Mouse (Mus musculus) forelimb bud, embryonic 11.5 days (tissue): ENCODE measurements at regions not wholly inside any gene's neighbourhood (a gene's known extent, or its start where the extent isn't known, plus 50 kb on each side); places are given as distances from the start of the nearest gene placed in this dataset.

ENCODE experiments used
- DNase-seq: peaks from one replicate; pipeline ENCODE4 v3.0.0-alpha.2; 2012; ENCODE audit warnings: low read depth, low spot score

DNA sequence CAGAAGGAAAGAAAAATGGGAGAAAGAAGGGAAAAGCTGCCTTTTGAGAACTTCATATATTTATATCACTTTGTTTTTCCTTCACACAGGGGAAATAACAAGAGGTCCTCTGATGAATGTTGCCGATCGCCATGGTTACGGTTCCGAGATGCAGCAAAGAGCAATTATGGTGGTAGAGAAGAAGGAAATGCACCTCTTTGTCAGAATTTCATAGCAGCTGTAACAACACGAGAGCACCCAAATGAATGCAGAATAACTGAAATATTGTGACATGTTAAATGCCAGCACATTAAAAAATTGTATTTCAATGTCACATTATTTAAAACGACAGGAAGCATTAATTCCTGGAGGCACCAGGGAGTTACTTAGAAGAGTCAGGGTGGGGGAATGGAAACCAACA, 279.4 kb downstream of the Mctp2 start:
- no peak for DNase-seq

GRCm38 (mm10) chr7:72009115-72009514, 297.3 kb downstream of the Mctp2 start:
- no peak for DNase-seq

- no peak for DNase-seq
Measured at GRCm38 (mm10) chr7:72004311-72004710, 302.1 kb downstream of the Mctp2 start.

GRCm38 (mm10) chr7:71992526-71992925, 313.9 kb downstream of the Mctp2 start:
- DNase-seq, result no peak

GRCm38 (mm10) chr7:71991835-71992234, 314.6 kb downstream of the Mctp2 start:
- DNase-seq, result no peak

DNA sequence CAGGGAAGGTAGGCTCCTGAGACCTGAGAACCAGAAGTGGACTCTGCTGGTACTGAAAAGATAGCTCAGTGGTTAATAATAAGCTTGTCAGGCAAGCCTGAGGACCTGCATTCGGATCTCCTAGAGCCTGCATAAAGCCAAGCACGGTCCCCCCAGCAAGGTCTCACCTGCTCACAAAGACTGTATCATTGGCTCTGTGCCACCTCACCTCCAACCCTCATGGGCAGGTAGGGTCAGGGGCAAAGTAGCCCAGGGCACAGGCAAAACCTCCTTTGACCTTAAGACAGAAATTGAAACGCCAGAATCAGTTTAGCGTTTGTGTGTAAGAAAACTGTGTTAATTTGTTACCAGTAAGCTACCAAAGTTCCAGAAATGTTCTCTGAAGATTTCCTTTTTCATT, 315.2 kb downstream of the Mctp2 start:
- no peak for DNase-seq

DNA sequence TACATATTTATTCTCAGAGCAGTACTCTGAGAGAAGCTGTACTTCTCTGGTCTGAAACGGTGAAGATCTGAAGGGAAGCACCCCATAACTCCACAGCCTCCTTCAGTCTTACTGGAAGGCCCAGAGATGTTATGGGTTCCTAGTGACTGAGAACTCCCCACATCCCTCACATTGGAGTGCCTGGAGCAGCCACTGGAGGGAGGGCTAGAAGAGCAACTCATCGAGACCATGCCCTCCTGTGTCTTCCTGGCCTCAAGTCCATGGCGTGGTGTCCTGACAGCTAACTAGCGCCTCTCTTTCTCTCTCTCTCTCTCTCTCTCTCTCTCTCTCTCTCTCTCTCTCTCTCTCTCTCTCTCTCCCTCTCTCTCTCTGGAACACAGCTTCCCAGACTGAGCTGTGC, 340.4 kb downstream of the Mctp2 start:
- DNase-seq, result no peak

- DNase-seq, result no peak
Measured at GRCm38 (mm10) chr7:71963456-71963855, 343.0 kb downstream of the Mctp2 start.

DNA sequence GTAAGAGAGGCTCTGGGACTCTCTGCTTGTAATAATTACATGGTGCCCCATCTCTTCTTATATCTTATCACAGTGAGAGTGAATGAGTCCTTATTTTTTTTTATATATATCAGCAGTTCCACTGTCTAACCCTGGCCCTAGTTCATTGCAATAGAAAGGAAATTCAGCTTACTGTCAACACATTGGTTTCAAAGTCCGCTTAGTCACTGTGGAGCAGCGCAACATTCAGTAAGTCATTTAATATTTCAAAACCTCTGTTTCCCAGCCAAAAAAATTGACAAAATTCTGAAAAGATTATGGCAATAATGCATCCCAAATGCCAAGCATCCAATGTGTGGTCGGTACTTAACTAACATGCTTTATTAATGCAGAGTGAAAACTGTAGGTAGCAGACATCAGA, 343.6 kb downstream of the Mctp2 start:
- no peak for DNase-seq

DNA sequence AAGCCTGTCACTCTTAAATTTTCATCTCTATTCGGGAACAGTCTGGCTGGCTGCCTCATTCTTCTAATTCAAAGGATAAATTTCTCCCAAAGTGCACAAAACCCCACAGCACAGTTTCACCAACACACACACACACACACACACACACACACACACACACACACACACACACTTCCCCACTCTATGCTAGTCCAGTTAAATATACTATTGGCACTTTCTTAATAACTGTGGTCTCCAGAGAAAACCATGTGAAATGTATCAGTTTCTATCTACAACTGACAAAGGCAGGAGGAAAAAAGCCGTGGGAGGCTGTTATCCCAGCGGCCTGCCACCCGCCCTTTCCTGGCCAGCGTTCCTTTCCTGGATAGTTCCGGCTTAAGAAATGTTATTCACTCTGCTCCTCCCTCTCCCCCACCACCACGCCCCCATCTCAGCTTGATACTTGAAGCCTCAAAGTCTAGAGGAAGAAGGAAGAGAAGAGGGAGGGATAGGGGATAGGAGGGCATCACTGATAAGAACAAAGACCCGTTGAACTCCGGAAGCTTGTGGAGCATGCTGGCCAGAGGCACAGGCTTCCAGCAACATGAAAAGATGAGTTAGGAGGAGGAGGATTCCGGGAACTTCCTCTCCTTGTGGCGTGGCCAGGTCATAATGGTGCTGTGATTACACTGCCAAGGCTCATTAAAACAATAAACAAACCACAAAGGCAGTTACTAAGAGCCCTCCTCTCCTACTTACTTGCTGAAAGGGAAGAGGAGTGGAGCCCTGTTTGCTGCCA, 345.8 kb downstream of the Mctp2 start:
- DNase-seq, result peak; percentile 44

DNA sequence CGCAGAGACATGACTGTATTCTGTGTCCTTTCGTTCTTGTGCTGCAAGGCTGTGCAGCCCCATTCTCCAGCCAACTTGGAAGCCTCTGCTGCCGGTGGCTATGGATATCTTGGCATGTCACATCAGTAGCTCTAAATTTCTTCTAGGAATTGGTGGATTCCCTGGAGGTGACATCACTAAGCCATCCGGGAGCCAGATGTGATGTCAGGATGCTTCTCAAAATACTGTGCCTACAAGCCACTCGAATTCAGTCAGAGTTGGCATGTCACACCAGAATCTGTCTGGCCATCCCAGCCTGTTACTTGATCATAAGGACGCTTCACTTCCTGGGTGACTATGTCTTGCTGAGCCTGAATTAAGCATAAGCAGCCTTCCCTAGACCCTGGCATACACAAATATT, 359.9 kb downstream of the Mctp2 start:
- no peak for DNase-seq

DNA sequence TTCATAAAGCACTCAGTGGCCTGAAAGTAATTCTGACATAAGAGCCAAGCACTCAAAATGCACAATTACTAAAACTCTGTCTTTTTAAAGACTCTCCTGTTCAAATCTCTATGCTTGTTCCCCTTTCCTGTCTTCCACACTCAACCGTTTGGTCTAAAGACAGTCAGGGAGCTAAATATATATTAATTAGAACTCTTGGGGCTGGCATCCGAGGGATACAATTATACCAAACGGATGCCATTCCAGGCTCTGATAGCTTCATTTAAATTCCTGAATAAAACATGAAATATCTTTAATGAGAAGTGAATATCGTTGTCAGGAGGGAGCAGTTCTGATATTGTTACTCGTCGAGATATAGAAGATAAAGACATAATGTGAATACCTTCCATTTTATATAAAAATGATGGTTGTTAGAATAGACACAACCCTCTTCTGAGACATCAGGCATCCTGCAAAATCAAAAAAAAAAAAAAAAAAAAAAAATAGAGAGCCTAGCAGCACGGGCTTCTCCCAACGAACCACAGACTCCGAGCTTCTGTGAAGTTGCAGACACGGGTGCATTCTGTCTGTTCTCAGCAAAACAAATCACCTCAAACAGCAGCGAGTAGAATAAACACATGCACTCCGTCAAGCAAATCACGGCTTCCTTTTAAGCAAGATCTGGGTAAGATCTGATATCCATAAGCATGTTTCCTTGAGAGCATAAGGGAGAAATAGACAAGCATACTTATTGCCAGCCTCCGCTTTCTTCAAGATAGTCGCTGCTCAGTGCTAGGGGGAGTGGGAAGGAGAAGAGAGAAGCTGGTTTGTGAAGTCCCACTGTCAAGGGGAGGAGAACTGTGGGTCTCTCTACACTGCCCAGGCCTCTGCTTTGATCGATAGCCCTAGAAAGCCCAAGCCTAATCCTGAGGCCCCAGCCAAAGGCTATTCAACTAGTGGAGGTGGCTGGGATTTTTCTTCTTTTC, 363.0 kb downstream of the Mctp2 start:
- DNase-seq, result no peak

DNA sequence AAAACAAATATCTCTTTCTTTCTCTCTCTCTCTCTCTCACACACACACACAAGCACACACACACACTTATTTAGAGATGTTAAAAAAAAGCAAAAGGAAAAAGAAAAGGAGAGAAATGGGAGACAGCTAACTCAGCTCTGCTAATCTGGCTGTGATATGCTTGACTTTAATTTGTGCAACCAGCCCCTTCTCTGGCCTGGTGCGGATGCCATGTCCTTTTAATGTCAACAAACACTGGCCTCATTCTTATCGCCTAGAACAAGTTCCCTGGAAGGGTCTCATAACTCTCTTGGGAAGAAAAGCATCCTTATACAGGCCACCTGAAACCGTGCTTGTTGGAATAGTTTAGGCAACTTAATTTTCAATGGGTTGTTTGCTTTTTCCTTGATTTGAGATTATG, 368.7 kb downstream of the Mctp2 start:
- DNase-seq, result no peak

DNA sequence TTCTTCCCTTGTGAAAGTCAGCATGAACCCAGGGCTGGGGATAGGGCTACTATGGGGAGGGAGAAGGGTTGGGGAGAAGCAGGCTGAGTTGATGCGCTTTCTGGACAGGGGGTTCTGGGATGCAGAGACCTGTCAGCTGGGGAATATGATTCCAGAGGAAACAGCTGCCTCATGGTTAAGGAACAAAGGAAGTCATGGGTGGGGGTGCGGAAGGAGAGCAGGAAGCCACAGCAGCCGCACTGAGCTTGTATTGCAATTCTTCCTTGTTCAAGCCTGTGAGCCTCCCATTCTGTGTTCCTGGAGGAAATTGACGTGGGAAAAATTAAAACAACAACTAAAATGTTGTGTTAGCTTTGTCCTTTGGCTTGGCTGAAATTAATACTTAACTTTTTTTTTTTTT, 369.7 kb downstream of the Mctp2 start:
- DNase-seq, result no peak
